Mouse (Mus musculus) mature B cell (primary cell): ENCODE results near the gene Efcab5.
"Not testable (repeated sequence)": the region's sequence is repeated elsewhere in the genome, so short reads cannot be mapped to it uniquely, and the experiment has no call there.

Experiments used
- in situ Hi-C: fragments of 300-500 bp; cut with MboI; formaldehyde crosslinking; loops from 2 replicates; pipeline ENCODE4 v1.14.3; 2019

The Efcab5 gene

GRCm38 (mm10) chr11:77174531-77174930 is 14.2 kb downstream of the Efcab5 start:
- in situ Hi-C loops = no loop called here

DNA sequence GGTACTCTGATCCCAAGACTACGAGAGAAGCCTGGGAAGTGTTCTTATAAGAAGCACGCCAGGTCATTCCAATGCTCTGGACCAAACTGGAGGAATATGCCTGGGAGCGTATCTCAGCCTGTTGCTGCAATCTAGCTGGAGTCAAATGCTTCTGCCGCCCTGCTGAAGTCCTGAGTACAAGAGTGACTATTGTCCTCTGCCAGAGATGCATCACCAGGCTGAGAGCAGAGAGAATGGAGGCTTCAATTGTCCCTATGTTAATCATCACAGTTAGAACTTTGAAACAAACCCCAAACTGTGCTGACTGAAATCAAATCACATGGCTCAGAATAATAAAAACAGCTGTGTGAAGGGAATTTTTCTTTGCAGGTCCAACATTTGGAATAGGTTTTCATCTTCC is 15.0 kb downstream of the Efcab5 start:
- in situ Hi-C loops = no loop called here

- in situ Hi-C loops = no loop called here
Measured at GRCm38 (mm10) chr11:77160744-77161143, 28.0 kb downstream of the Efcab5 start.

DNA sequence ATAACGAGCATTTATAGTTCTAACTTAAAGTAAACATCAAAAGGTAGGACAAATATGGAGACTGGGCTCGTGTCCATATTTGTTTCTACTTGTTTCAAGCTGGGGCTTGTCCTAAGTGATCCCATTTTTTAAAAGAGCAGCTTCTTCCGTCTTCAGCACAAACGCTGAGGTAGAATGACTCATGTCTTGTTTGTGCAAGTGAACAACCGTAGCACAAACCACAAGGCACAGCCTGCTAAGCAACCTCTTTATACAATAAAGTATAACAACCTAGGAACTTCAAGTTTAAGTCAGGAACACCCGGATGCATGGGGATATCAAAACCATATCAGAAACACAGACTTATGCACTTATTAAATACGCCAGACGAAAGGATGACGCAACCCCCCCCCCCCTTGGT is 28.4 kb downstream of the Efcab5 start:
- in situ Hi-C loops = no loop called here

- in situ Hi-C loops = no loop called here
Measured at GRCm38 (mm10) chr11:77154214-77154613, 34.6 kb downstream of the Efcab5 start.

DNA sequence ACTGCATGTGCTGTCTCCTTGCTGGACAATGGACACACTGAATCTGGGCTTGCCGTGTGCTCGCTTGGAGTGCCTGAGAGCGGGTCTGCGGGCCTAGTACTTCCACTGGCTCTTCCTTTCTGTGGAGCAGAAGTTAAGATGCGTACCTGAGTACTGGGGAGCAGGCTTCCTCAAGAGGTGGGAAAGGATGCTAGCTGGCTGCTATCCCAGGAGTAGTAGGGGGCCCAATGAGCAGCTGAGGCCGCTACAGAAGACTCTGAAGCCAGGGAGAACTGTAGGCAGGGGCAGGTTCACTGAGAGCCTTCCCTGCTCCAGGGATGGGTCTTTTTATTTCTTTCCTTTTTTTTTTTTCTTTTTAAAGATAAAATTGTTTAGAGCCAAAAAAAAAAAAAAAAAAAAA is 38.0 kb downstream of the Efcab5 start:
- in situ Hi-C loops = no loop called here

GRCm38 (mm10) chr11:77149783-77150630 is 38.8 kb downstream of the Efcab5 start:
- in situ Hi-C loops = not testable (repeated sequence)

DNA sequence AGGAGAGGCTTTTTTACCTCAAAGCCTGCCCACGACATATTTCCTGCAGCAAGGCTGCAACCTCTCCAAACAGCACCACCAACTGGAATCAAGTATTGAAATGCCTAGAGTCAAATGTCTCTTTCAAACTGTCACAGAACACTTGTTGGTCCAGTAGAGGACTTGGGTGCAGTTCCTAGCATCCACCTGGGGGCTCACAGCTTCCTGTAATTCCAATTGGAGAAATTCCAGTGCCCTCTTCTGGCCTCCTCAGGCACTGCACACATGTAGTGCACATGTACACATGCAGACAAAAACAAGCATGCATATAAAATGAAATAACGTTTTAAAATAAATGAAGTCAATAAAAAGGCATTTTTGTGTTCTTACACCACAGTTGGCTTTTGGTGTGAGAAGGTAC is 40.0 kb downstream of the Efcab5 start:
- in situ Hi-C loops = no loop called here

DNA sequence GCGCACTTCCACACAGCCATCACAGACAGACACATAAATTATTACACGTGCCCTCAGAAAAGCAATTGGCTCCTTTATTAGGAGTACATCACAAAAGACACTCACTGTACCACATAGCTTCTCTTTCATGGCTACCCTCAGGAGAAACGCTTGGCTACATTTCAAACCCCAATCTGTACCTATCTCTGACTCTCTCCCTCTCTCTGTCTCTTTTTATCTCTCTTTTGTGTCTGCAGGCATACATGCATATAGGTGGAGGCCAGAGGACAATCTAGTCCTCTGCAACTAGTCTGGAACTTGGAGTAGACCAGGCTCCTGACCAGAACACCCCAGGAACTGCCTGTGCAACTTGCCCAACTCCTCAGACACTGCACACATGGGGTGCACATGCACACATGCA is 41.0 kb downstream of the Efcab5 start:
- in situ Hi-C loops = no loop called here

- in situ Hi-C loops = no loop called here
Measured at GRCm38 (mm10) chr11:77145423-77145822, 43.3 kb downstream of the Efcab5 start.

DNA sequence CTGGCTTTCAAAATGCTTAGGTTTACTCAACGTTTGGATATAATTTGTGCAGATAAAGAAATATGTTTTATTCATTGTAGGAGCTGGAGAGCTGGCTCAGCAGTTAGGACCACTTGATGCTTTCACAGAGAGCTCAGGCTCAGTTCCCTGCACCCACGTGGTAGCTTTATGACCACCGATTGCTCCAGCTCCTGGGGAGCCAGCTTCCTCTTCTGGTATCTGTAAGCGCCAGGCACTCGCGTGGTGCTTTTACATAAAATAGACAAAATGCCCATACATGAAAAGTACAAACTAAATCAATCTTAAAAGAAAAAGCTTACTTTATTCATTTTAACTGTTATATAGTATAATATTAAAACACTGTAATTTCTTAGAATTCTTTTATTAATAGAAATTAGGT is 46.8 kb downstream of the Efcab5 start:
- in situ Hi-C loops = no loop called here

GRCm38 (mm10) chr11:77139976-77140375 is 48.8 kb downstream of the Efcab5 start:
- in situ Hi-C loops = no loop called here

- in situ Hi-C loops = no loop called here
Measured at GRCm38 (mm10) chr11:77133450-77133849, 55.3 kb downstream of the Efcab5 start.

- in situ Hi-C loops = no loop called here
Measured at GRCm38 (mm10) chr11:77132580-77132979, 56.2 kb downstream of the Efcab5 start.

GRCm38 (mm10) chr11:77128562-77128961 is 60.2 kb downstream of the Efcab5 start:
- in situ Hi-C loops = no loop called here

DNA sequence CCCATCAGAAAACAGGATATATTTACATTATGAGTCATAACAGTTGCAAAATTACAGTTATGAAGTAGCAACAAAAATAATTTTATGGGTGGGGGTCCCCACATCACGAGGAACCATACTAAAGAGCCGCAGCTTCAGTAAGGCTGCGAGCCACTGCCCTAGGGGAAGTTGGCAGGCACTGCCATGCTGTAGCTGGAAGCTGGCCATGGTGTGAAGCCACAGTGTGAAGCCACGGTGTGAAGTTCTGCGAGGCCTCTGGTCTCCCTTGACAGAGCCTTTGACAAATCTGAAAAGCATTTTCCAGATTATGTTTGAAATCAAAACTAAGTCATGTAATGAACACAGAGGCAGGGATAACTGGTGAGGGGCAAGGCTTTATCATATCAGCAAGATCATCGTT is 77.6 kb downstream of the Efcab5 start:
- in situ Hi-C loops = no loop called here

DNA sequence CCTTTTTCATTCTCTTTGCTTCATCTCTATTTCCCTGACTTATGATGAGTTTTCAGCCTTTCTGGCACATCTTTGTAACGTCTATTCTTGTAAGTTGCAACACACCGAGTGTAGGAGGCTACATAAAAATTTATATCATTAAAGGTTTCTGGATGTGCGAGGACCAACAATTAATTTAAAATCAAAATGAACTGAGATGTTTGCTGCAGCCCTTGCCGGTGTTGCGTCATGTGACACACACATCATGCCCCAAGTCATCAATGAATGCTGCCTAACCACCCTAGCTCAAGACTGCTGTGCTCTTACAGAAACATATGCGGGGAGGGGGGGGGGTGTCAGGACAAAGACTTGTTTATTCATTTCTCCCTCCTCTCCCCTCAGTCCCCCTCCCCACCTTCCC is 80.3 kb downstream of the Efcab5 start:
- in situ Hi-C loops = loop anchor here (10.0 kb wide), 1 partner anchor 206 kb away; no protein-coding TSS in a partner anchor

- in situ Hi-C loops = loop anchor here (10.0 kb wide), 1 partner anchor 207 kb away; no protein-coding TSS in a partner anchor
Measured at GRCm38 (mm10) chr11:77107872-77108271, 80.9 kb downstream of the Efcab5 start.

- in situ Hi-C loops = loop anchor here (10.0 kb wide), 1 partner anchor 208 kb away; no protein-coding TSS in a partner anchor
Measured at GRCm38 (mm10) chr11:77106961-77107360, 81.8 kb downstream of the Efcab5 start.

DNA sequence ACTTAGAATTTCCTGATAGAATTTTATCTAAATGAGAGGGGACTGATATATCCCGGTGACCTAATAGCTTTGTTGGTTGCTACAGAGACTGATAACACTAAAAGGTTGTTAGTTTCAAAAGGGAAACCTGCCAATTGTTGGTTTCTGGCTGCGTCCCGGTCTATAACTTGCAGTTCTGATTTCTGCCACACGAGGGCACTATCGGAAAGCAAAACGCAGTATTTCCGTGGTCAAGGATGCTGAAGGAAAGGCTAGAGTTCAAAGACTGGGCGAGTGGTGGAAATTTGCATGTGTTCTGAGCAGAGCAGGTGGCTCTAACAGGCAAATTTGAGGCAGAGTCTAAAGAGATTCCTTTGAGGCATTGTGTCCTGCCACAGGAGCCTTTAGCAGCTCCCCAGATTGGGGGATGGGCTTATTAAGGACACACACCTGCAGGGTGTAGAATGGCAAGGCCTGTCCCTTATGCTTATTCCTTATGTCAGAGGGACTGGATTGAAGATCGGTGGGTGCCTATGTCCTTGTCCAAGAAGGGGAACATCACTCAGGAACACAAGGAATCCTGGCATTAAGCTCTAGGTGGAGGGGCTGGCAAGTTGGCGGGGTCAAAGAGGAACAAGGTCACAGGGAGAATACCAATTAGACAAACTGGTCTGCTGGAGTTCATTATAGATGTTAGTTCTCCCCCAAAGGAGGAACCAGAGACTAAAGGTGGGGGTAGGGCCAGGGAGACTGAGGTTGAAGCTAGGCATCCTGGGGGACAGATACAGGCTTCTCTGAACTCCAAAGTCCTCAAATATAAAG is 88.4 kb downstream of the Efcab5 start:
- in situ Hi-C loops = loop anchor here (10.0 kb wide), 1 partner anchor 214 kb away; no protein-coding TSS in a partner anchor

GRCm38 (mm10) chr11:77098332-77098972 is 90.3 kb downstream of the Efcab5 start:
- in situ Hi-C loops = loop anchor here (10.0 kb wide), 1 partner anchor 346 kb away; no protein-coding TSS in a partner anchor

GRCm38 (mm10) chr11:77096991-77097390 is 91.8 kb downstream of the Efcab5 start:
- in situ Hi-C loops = loop anchor here (10.0 kb wide), 1 partner anchor 348 kb away; no protein-coding TSS in a partner anchor
